Mouse (Mus musculus): ENCODE data around the gene Col25a1.

GRCm38 (mm10) chr3:130166875-130167274, 35.6 kb downstream of the Col25a1 start:
- TF ChIP-seq CTCF (IDR thresholded peaks at IDR 0.05; ENCODE audit: low read depth, low read length) (no peak), POLR2A (IDR thresholded peaks at IDR 0.05; ENCODE audit: insufficient read depth, low read length) (no peak), EP300 (IDR thresholded peaks at IDR 0.05; ENCODE audit: insufficient read depth, low read depth, low read length) (no peak)

Measured in ES-Bruce4 (cell line).